Mouse (Mus musculus): ENCODE data around the gene Hexim2. TPM values are rescaled to one million over a fixed set of nuclear protein-coding genes. Genes with fewer than 3 reads are reported as not detected.

Hexim2 gene
- 10.1 and 12.3 TPM in 2 replicates for polyA plus RNA-seq (2016; fragmentation: Nextera tagmentation; extraction: Ambion mirVana)

DNA sequence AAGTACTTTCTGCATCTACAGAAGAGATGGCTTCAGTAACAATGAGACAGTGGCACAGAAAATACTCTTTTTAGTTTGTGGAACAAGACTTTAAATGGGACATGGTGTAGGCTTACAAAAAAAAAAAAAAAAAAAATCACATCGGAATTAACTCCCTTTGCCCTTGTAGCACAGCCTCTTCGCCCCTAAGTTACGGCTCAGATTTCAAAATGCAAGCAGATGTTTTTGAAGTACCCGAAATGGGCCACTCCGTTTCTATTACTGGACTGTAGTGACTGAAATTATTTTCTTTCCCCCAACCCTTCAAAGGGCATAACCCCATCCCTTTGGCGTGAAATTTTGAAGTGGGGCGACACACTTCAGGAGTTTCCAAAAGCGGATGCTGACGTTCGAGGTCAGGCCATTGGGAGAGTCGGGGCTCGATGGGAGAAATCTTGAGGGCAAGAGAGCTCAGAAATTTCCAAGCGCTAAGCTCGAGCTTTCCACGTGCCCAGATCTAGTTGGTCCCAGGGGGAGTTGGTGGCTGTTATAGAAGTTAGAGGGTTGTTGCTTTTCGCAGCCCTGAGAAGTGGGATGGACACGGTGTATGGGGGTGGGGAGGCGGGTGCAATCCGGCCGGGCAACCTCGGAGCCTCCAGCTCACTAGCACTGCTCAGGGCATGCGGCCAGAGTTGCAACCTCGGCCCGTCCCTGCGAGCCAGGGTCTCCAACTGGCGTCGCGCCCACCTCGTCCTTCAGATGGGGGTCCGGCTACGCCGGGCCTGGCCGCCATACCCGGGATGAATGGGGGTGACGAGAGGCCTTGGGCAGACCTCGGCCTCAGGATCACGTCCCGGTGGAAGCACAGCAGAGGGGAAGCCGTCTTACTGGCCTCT, at the start of gene Hexim2:
TSS of gene Hexim2 (plus strand) at position 729 of the 875 bp plus-strand sequence.
- H3K9me3 ChIP-seq (replicated peaks), result no peaks in the 10 kb centered on the region

DNA sequence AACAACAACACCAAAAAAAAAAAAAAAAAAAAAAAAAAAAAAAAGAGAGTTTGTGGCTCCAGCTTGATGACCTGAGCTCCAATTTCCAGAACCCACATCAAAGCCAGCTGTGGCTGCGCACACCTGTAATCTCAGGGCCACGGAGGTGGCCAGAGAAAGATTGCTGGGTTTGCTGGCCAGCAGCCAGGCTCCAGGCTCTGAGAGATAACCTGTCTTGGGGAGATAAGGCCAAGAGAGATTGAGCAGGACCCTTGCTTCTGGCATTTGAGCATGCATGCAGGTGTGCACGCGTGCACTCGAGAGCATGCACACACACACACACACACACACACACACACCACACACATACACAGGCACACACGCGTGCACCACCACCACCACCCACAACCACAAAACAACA, 38.9 kb upstream of the Hexim2 start:
- DNase-seq (ENCODE audit: low spot score), result no peak
- H3K4me3 ChIP-seq, result no peak overlapping the region
- H3K4me1 ChIP-seq, result peaks cover 27% of the 10 kb centered on the region
- no peak overlapping the region for H3K27ac ChIP-seq
- peaks cover 34% of the 10 kb centered on the region for H3K27me3 ChIP-seq (ENCODE audit: low read depth, poor library complexity, severe bottlenecking)
- no peaks in the 10 kb centered on the region for H3K36me3 ChIP-seq
- no peaks in the 10 kb centered on the region for H3K9me3 ChIP-seq (replicated peaks)
- WGBS, result 94% methylated on average over 7 of the region's 7 CpGs

More for the DNA sequence above, at the start of gene Hexim2:
- peak within 1 kb of the TSS; percentile 90 for H3K4me3 ChIP-seq
- H3K27ac ChIP-seq, result peak within 1 kb of the TSS; percentile 100
- DNase-seq (ENCODE audit: low spot score), result peak; percentile 76
- H3K36me3 ChIP-seq, result peaks cover 12% of the 10 kb centered on the region; the same call in 1 of the 2 replicates
- H3K4me1 ChIP-seq, result peaks cover 27% of the 10 kb centered on the region
- H3K27me3 ChIP-seq (ENCODE audit: low read depth, poor library complexity, severe bottlenecking), result no peaks in the 10 kb centered on the region
- WGBS, result under 1% methylated on average over 39 of the region's 39 CpGs

GRCm38 (mm10) chr11:103093862-103094833, 38.1 kb upstream of the Hexim2 start:
- no peaks in the 10 kb centered on the region for H3K9me3 ChIP-seq (replicated peaks)
- DNase-seq (ENCODE audit: low spot score), result no peak
- 64% methylated on average over 20 of the region's 20 CpGs for WGBS
- H3K27ac ChIP-seq, result no peak overlapping the region
- no peaks in the 10 kb centered on the region for H3K36me3 ChIP-seq
- no peak overlapping the region for H3K4me3 ChIP-seq
- H3K27me3 ChIP-seq (ENCODE audit: low read depth, poor library complexity, severe bottlenecking), result peaks cover 43% of the 10 kb centered on the region
- H3K4me1 ChIP-seq, result peaks cover 33% of the 10 kb centered on the region

DNA sequence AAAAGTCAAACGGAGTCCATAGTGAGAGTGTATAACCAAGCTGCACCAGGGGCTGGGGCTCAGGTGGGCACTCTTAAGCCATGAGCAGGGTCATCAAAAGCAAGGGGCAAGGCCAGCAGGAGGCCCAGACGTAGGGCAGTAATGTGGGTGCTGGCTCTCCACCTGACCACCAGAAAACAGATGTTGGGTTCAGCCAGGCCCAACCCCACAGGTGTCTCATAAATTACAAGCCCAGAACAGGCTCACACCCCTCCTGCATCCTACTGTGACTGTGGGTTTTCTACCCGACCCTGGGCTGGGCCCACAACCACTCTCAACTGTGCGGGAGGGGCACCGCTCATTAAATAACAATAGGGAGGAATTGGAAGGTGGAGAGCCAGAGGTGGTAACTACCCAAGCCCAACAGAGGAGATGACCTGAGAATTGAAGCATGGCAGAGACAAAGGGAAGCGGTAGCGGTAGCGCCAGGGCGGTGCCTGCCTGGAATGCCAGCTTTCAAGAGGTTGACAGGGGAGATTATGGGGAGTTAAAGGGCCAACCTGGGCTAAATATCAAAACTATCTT, 37.0 kb upstream of the Hexim2 start:
- H3K27me3 ChIP-seq (ENCODE audit: low read depth, poor library complexity, severe bottlenecking), result peaks cover 53% of the 10 kb centered on the region
- no peak overlapping the region for H3K4me3 ChIP-seq
- 66% methylated on average over 9 of the region's 9 CpGs for WGBS
- H3K36me3 ChIP-seq, result no peaks in the 10 kb centered on the region
- H3K9me3 ChIP-seq (replicated peaks), result no peaks in the 10 kb centered on the region
- H3K4me1 ChIP-seq, result peaks cover 37% of the 10 kb centered on the region
- no peak for DNase-seq (ENCODE audit: low spot score)
- H3K27ac ChIP-seq, result no peak overlapping the region

DNA sequence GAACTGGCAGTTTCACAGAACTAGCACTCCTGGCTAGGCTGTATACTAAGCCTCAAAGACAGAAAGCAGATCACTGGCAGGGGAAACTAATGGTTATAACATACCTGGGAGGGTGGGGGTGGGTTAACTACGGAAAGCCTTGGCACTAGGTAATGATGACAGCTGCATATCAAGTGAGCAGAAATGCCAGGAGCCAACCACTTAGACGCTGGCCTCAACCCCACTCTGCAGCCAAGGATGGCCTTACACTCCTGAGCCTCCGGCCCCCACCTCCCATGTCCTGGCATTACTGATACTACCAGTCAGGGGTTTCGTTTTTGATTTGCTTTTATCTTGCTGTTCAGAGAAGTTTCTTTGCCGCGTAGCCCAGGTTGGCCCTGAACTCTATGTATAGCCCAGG, 36.4 kb upstream of the Hexim2 start:
- Histone ChIP-seq H3K27ac (no peak overlapping the region), H3K36me3 (no peaks in the 10 kb centered on the region), H3K9me3 (replicated peaks) (no peaks in the 10 kb centered on the region), H3K4me1 (peaks cover 37% of the 10 kb centered on the region), H3K27me3 (ENCODE audit: low read depth, poor library complexity, severe bottlenecking) (peaks cover 59% of the 10 kb centered on the region), H3K4me3 (no peak overlapping the region)
- no peak for DNase-seq (ENCODE audit: low spot score)
- 90% methylated on average over 6 of the region's 6 CpGs for WGBS

DNA sequence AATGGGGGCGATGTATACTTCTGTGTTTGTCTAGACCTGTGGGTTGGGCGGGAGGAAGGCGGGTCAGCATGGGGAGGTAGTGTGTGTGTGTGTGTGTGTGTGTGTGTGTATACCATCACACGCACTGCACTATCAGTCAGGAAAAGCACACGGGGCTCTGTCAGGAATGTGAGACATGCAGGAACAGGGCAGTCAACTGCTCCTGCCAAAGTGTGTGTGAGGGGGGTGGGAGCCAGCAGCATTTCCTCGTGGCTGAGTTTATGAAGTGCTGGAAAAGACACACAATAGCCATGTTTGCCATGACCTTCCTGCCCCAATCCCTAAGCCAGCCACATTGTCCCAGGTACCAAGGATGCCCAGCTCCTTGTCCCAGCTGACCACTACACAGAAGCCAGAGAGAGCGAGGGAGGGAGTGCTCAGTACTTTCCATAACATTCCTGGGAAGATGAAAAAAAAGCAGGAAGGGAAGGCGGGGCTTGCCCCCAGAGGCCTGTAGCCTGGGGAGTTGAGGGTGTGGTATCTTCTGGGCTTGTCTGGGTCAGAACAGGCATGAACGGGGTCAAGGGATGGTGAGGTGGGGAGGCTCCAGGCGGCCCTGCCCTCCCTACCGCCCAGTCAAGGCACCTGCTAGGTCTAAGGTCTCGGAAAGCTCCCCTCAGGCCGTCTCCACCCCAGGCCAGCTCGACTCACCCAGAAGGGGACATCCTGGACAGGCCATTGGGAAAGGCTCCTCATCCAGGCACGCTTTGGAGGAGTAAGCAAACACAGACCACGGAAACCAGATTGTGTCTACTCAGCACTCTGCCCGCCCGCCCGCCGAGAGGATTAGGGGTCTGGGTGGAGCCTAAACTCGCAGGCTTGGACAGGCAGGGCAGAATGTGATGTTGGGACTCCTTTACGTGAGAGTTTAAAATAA, 35.0 kb upstream of the Hexim2 start:
- H3K27ac ChIP-seq, result peak overlapping the region; percentile 28; the same call in 1 of the 2 replicates
- H3K27me3 ChIP-seq (ENCODE audit: low read depth, poor library complexity, severe bottlenecking), result peaks cover 73% of the 10 kb centered on the region
- H3K4me1 ChIP-seq, result peaks cover 51% of the 10 kb centered on the region
- no peak for DNase-seq (ENCODE audit: low spot score)
- no peaks in the 10 kb centered on the region for H3K9me3 ChIP-seq (replicated peaks)
- WGBS, result 29% methylated on average over 22 of the region's 22 CpGs
- H3K36me3 ChIP-seq, result no peaks in the 10 kb centered on the region
- H3K4me3 ChIP-seq, result no peak overlapping the region

GRCm38 (mm10) chr11:103098531-103099190, 33.6 kb upstream of the Hexim2 start:
- no peaks in the 10 kb centered on the region for H3K36me3 ChIP-seq
- H3K27ac ChIP-seq, result no peak overlapping the region
- H3K27me3 ChIP-seq (ENCODE audit: low read depth, poor library complexity, severe bottlenecking), result peaks cover 87% of the 10 kb centered on the region
- H3K9me3 ChIP-seq (replicated peaks), result no peaks in the 10 kb centered on the region
- H3K4me3 ChIP-seq, result no peak overlapping the region
- peaks cover 64% of the 10 kb centered on the region for H3K4me1 ChIP-seq
- 69% methylated on average over 11 of the region's 11 CpGs for WGBS
- no peak for DNase-seq (ENCODE audit: low spot score)

DNA sequence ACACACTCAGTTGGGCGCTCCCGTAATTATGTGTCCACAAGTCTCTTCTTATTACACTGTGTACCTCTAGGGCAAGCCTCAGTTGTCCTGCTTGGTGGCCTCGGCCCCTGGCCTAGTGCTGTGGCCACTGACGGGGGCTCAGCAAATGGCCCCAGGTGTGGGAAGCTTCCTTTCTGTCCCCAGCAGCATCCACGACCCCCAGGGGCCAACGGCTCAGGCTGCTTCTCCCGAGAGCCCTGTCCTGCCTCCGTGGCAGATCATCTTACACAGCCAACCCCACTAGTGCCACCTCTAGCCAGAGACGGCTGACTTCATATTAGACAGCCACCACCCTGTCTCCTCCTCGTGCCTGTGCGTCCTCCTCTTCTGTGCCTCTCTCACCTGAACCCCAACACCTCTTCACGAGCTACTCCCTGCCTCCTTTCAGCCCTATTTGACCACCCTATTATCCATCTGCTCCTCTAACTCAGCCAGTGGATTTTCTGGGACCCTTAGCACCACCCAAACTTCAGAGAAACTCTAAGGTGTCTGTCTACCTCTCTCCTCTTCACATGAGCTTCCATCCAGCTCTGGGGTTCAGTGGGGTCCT, 32.8 kb upstream of the Hexim2 start:
- H3K4me3 ChIP-seq, result no peak overlapping the region
- H3K9me3 ChIP-seq (replicated peaks), result no peaks in the 10 kb centered on the region
- H3K27me3 ChIP-seq (ENCODE audit: low read depth, poor library complexity, severe bottlenecking), result peaks cover 91% of the 10 kb centered on the region
- peaks cover 63% of the 10 kb centered on the region for H3K4me1 ChIP-seq
- H3K36me3 ChIP-seq, result no peaks in the 10 kb centered on the region
- no peak overlapping the region for H3K27ac ChIP-seq
- DNase-seq (ENCODE audit: low spot score), result no peak
- WGBS, result 52% methylated on average over 12 of the region's 12 CpGs

GRCm38 (mm10) chr11:103100361-103100760, 31.9 kb upstream of the Hexim2 start:
- H3K4me1 ChIP-seq, result peaks cover 61% of the 10 kb centered on the region

GRCm38 (mm10) chr11:103101481-103101865, 30.8 kb upstream of the Hexim2 start, which contains the start of the genes Plcd3 and Acbd4:
Gene Plcd3, minus strand, starts transcription at chr11:103101658.
Gene Acbd4, plus strand, starts transcription at chr11:103101682.
- Histone ChIP-seq H3K36me3 (no peaks in the 10 kb centered on the region), H3K9me3 (replicated peaks) (no peaks in the 10 kb centered on the region), H3K27me3 (ENCODE audit: low read depth, poor library complexity, severe bottlenecking) (peaks cover 92% of the 10 kb centered on the region), H3K27ac (peak within 1 kb of the TSS; percentile 76), H3K4me3 (peak within 1 kb of the TSS; percentile 63), H3K4me1 (peaks cover 62% of the 10 kb centered on the region)
- peak; percentile 81 for DNase-seq (ENCODE audit: low spot score)
- WGBS, result 0% methylated on average over 34 of the region's 34 CpGs

More at GRCm38 (mm10) chr11:103100361-103100760, 31.9 kb upstream of the Hexim2 start:
- 73% methylated on average over 8 of the region's 8 CpGs for WGBS
- H3K4me3 ChIP-seq, result no peak overlapping the region
- peaks cover 93% of the 10 kb centered on the region for H3K27me3 ChIP-seq (ENCODE audit: low read depth, poor library complexity, severe bottlenecking)
- no peaks in the 10 kb centered on the region for H3K36me3 ChIP-seq
- DNase-seq (ENCODE audit: low spot score), result no peak
- H3K27ac ChIP-seq, result no peak overlapping the region
- H3K9me3 ChIP-seq (replicated peaks), result no peaks in the 10 kb centered on the region
